Mouse (Mus musculus) liver, embryonic 14.5 days (tissue): ENCODE data around the gene Rad23a. TPM values are rescaled to one million over a fixed set of nuclear protein-coding genes. Genes with fewer than 3 reads are reported as not detected.

Experiments
- ATAC-seq: fragments of 200-750 bp; cut with Nextera tagmentation; 2 replicates; pipeline ENCODE4 v1.8.0; 2017; ENCODE audit warnings: moderate number of reproducible peaks, mild to moderate bottlenecking, moderate library complexity; ENCODE audit not compliant: insufficient read depth
- DNase-seq, 3 experiments: peaks; one replicate each; pipeline ENCODE4 v3.0.0-alpha.2; 2012 to 2013; ENCODE audit warnings: low read depth in 3 of 3, low spot score in 3 of 3
- H3K27ac ChIP-seq: fragments of 300-500 bp; sonication (generic); 2 replicates; pipeline ENCODE4 v1.5.1; 2014; ENCODE audit warnings: moderate library complexity, mild to moderate bottlenecking, control low read depth, inconsistent platforms
- H3K27me3 ChIP-seq: fragments of 300-500 bp; sonication (generic); 2 replicates; pipeline ENCODE4 v1.6.1; 2014; ENCODE audit warnings: mild to moderate bottlenecking, low read length, moderate library complexity; ENCODE audit not compliant: control insufficient read depth, insufficient read depth
- H3K36me3 ChIP-seq: fragments of 300-500 bp; sonication (generic); replicated peaks from 2 replicates; pipeline ENCODE4 v1.6.1; 2014; ENCODE audit warnings: low read depth; ENCODE audit not compliant: control insufficient read depth, insufficient read depth
- H3K4me1 ChIP-seq, 2 experiments: fragments of 200-500 bp in 1 of 2; fragments of 300-500 bp in 1 of 2; sonication (generic) in 1 of 2; replicated peaks; 2 replicates each; pipeline ENCODE4 v1.6.1; 2012 to 2014; ENCODE audit warnings: antibody characterized with exemption in 1 of 2, inconsistent platforms in 1 of 2, low read length in 1 of 2; ENCODE audit not compliant: control insufficient read depth in 2 of 2, insufficient read depth in 2 of 2
- H3K4me2 ChIP-seq: fragments of 300-500 bp; sonication (generic); 2 replicates; pipeline ENCODE4 v1.6.1; 2014; ENCODE audit warnings: low read depth, mild to moderate bottlenecking, control low read depth, moderate library complexity
- H3K4me3 ChIP-seq, 2 experiments: fragments of 200-500 bp in 1 of 2; fragments of 300-500 bp in 1 of 2; sonication (generic) in 1 of 2; 2 replicates each; pipeline ENCODE4 v1.5.1; 2012 to 2014; ENCODE audit warnings: low read depth in 2 of 2, low read length in 2 of 2, mild to moderate bottlenecking in 2 of 2, control low read depth in 1 of 2, inconsistent platforms in 1 of 2, moderate library complexity in 1 of 2; ENCODE audit not compliant: insufficient read depth in 1 of 2
- H3K9ac ChIP-seq: fragments of 300-500 bp; sonication (generic); replicated peaks from 2 replicates; pipeline ENCODE4 v1.6.1; 2014; ENCODE audit warnings: mild to moderate bottlenecking, control low read depth, moderate library complexity
- H3K9me3 ChIP-seq: fragments of 300-500 bp; sonication (generic); 2 replicates; pipeline ENCODE4 v1.6.1; 2016; ENCODE audit warnings: low read length, mixed read lengths; ENCODE audit not compliant: control insufficient read depth
- CTCF ChIP-seq: IDR thresholded peaks from 2 replicates; pipeline ENCODE4 v1.5.1; 2016; ENCODE audit warnings: antibody characterized with exemption, low read depth, control low read depth
- EP300 ChIP-seq: IDR thresholded peaks from 2 replicates; pipeline ENCODE4 v1.6.1; 2016; ENCODE audit warnings: antibody characterized with exemption, low read depth
- WGBS: fragments of 180-500 bp; shearing (Covaris S2); extraction: QIAGEN DNeasy Blood & Tissue Kit; methylation state at CpG from one replicate; pipeline ENCODE4 v1.1.7; 2014; ENCODE audit not compliant: insufficient replicate concordance; 5-methylcytosine and 5-hydroxymethylcytosine counted together
- polyA plus RNA-seq, 2 experiments: library from polyadenylated mRNA; depleted of rRNA in 1 of 2; stranded (reverse) in 1 of 2; unstranded in 1 of 2; fragments of >200 nt; fragmentation: Nextera tagmentation in 1 of 2; extraction: Ambion mirVana in 1 of 2; gene quantifications; 2 replicates each; pipeline versions ENCODE4 v1.2.1 to v1.2.3; 2012 to 2014

Rad23a gene
- polyA plus RNA-seq, 2 experiments, result 139 to 258 TPM

DNA sequence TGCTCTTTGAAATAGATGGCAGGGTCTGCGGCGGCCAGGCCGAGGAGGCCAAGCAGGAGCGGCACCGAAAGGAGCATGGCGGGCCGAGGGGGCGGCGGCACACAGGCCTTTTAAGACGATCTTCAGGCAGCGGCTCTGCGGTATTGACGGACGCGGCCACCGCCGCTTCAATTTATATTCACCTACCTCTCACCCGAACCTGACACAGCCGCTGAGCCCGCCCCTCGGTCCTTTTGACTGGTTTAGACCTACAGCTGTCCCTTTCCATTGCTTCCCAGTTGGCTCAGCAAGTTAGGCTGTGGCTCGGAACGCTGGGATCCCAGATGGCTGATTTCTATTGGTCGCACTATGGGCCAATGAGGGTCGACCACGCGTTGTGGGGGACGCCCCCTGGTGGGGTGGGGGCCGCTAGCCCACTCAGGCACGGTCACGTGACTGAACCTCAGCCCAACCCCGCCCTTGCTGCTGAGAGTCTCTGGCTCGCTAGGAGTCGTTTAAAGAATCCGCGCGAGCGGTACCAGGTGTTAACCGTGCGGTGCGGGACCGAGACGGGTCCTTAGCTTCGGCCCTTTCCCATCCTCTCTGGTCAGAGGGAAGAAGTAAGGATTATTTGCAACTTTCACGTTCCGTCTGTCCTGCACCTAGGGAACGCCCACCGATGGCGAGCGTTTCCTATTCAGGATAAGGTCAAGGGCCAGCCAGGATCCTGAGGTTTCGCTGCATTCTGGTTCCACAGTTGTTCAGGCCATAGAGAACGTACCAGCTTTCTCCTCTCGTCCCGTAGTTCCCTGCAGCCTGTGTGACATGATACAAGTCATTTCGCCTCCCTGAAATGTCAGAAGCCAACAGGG is 6.5 kb upstream of the Rad23a start, which contains the start of gene Calr:
Calr (minus strand) TSS at position 213 of the 851 bp plus-strand sequence.
- no peaks in the 10 kb centered on the region for H3K9me3 ChIP-seq
- peak within 1 kb of the TSS; percentile 97 for H3K9ac ChIP-seq
- ATAC-seq, result peak; percentile 99
- peak within 1 kb of the TSS; percentile 94 for H3K4me2 ChIP-seq
- H3K27ac ChIP-seq, result peak within 1 kb of the TSS; percentile 86
- DNase-seq, result peak; percentile 100
- under 1% methylated on average over 55 of the region's 55 CpGs for WGBS
- TF ChIP-seq EP300, result peak; percentile 17
- TF ChIP-seq CTCF, result peak; percentile 54
- H3K36me3 ChIP-seq, result peaks cover 39% of the 10 kb centered on the region
- no peaks in the 10 kb centered on the region for H3K27me3 ChIP-seq
- peaks cover 19 to 20% of the 10 kb centered on the region in 2 experiments for H3K4me1 ChIP-seq
- H3K4me3 ChIP-seq, result peak within 1 kb of the TSS; percentile 85 to 95

DNA sequence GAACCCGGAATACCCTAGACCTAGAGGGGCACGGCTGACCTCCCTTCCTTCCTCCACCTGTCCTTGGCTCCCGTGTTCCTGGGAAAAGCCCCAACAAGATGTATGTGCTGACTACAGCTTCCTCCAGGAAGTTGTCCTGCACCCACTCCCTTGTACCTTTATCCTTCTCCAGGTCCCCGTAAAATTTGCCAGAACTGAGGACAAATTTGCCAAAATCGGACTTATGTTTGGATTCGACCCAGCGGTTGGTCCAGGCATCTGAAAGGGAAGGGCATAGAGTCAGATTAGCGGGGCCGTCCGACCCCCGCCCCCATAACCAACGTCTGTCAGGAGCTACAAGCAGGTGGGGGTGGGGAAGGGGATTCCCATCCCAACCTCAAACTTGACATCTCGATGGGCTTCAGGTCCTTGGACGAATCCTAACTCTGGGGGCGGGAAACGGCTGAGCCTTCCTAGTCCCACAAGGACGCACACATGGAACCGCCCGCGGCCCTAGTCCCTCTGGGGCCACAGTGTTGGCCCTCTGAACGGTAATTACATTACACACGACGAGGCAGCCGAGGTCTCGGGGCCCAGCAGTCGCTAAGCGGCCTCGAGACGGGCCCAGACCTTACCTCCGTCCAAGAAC is 5.7 kb upstream of the Rad23a start:
- H3K27ac ChIP-seq, result peak overlapping the region; percentile 81
- H3K9ac ChIP-seq, result peak overlapping the region; percentile 97
- no peak for DNase-seq
- peak; percentile 31 for ATAC-seq
- H3K27me3 ChIP-seq, result no peaks in the 10 kb centered on the region
- TF ChIP-seq EP300 (no peak), CTCF (no peak)
- H3K36me3 ChIP-seq, result peaks cover 43% of the 10 kb centered on the region
- peak overlapping the region; percentile 94 for H3K4me2 ChIP-seq
- under 1% methylated on average over 30 of the region's 30 CpGs for WGBS
- peak overlapping the region; percentile 83 to 95 for H3K4me3 ChIP-seq
- peaks cover 20 to 22% of the 10 kb centered on the region in 2 experiments for H3K4me1 ChIP-seq
- no peaks in the 10 kb centered on the region for H3K9me3 ChIP-seq

DNA sequence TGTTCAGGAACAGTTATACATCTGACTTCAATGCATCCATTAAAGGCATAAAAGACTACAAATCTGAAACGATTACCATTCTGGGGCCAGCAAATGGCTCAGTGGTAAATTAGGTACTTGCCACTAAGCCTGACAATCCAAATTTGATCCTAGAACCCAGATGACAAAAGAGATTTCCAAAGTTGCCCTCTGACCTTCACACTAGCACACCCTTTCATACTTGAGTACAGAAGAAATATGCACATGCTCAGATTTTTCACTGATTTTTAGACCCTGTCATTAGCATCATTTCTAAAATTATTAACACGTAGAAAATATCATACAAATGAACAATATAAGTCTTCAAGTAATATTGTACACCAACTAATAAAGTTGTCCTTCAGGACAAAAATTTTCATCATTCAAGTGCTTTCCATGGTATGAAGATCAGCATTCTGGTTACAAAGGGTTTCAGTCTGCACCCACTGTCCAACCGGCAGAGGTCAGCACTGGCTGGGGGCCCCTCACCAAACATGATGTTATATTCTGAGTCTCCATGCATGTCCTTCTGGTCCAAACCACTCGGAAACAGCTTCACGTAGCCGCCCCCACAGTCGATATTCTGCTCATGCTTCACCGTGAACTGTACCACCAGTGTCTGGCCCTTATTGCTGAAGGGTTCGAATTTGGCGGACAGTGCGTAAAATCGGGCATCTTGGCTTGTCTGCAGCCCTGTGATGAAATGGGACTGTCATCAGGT is 5.1 kb upstream of the Rad23a start:
- H3K9ac ChIP-seq, result peak overlapping the region; percentile 97
- no peaks in the 10 kb centered on the region for H3K27me3 ChIP-seq
- peak overlapping the region; percentile 94 for H3K4me2 ChIP-seq
- peaks cover 23% of the 10 kb centered on the region in 2 experiments for H3K4me1 ChIP-seq
- peak; percentile 71 for TF ChIP-seq CTCF
- no peak for TF ChIP-seq EP300
- peak overlapping the region; percentile 83 to 95 for H3K4me3 ChIP-seq
- H3K36me3 ChIP-seq, result peaks cover 43% of the 10 kb centered on the region
- H3K27ac ChIP-seq, result peak overlapping the region; percentile 81
- H3K9me3 ChIP-seq, result no peaks in the 10 kb centered on the region
- 10% methylated on average over 12 of the region's 12 CpGs for WGBS
- DNase-seq, result no peak
- no peak for ATAC-seq

DNA sequence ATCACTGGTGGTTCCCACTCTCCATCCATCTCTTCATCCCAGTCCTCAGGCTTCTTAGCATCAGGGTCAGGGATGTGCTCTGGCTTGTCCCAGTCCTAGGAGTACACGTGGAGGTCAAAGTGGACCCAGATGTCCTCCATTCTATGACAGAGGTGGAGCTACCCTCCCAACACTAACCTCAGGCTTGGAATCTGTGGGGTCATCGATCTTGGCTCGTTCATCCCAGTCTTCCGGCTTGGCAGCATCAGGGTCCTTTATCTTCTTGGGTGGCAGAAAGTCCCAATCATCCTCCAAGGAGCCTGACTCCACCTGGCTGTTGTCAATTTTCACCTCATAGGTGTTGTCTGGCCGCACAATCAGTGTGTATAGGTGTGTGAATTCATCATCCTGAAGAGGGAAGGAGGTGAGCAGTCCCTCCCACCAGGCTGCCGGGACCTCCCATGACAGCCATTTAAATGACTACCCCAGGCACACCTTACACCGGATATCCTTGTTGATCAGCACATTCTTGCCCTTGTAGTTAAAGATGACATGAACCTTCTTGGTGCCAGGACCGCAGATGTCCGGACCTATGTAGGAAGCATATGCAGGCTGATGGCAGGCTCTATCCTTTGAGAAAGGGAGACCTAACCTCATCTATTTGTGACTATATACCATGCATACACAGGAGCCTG is 4.1 kb upstream of the Rad23a start:
- no peak for ATAC-seq
- TF ChIP-seq EP300 (no peak), CTCF (no peak)
- Histone ChIP-seq H3K4me3 (peak overlapping the region; percentile 27 to 95), H3K4me1 (peaks cover 24 to 26% of the 10 kb centered on the region in 2 experiments), H3K9me3 (no peaks in the 10 kb centered on the region), H3K9ac (peak overlapping the region; percentile 97), H3K27me3 (no peaks in the 10 kb centered on the region), H3K27ac (no peak overlapping the region), H3K36me3 (peaks cover 43% of the 10 kb centered on the region), H3K4me2 (peak overlapping the region; percentile 94)
- WGBS, result 79% methylated on average over 9 of the region's 9 CpGs
- DNase-seq, result no peak
